Mouse (Mus musculus) heart, embryonic 11.5 days (tissue): Measurements from ENCODE around the gene Fam149a. TPM values are rescaled to one million over a fixed set of nuclear protein-coding genes. Genes with fewer than 3 reads are reported as not detected.
A peak's percentile ranks its signal among the peaks of the same experiment; 100 is the strongest.

Source experiments
- ATAC-seq: fragments of 200-750 bp; cut with Nextera tagmentation; replicated peaks from 2 replicates; pipeline ENCODE4 v1.8.0; 2017; ENCODE audit warnings: moderate library complexity; ENCODE audit not compliant: insufficient number of reproducible peaks, low FRiP score, low TSS enrichment
- H3K27ac ChIP-seq: fragments of 300-500 bp; sonication (generic); 2 replicates; pipeline ENCODE4 v1.5.1; 2014; ENCODE audit warnings: mild to moderate bottlenecking, low read depth, low read length
- H3K27me3 ChIP-seq: fragments of 300-500 bp; sonication (generic); 2 replicates; pipeline ENCODE4 v1.6.1; 2014; ENCODE audit warnings: mild to moderate bottlenecking, low read length, mixed read lengths; ENCODE audit not compliant: control insufficient read depth, insufficient read depth
- H3K36me3 ChIP-seq: fragments of 300-500 bp; sonication (generic); 2 replicates; pipeline ENCODE4 v1.6.1; 2014; ENCODE audit warnings: mild to moderate bottlenecking, low read length, moderate library complexity, mixed read lengths; ENCODE audit not compliant: control insufficient read depth, insufficient read depth
- H3K4me1 ChIP-seq: fragments of 300-500 bp; sonication (generic); 2 replicates; pipeline ENCODE4 v1.6.1; 2014; ENCODE audit warnings: low read length; ENCODE audit not compliant: control insufficient read depth, insufficient read depth
- H3K4me2 ChIP-seq: fragments of 300-500 bp; sonication (generic); 2 replicates; pipeline ENCODE4 v1.6.1; 2014; ENCODE audit warnings: mild to moderate bottlenecking, moderate library complexity
- H3K4me3 ChIP-seq: fragments of 300-500 bp; sonication (generic); 2 replicates; pipeline ENCODE4 v1.5.1; 2014; ENCODE audit warnings: low read depth, low read length
- H3K9ac ChIP-seq: fragments of 300-500 bp; sonication (generic); 2 replicates; pipeline ENCODE4 v1.6.1; 2014; ENCODE audit warnings: mild to moderate bottlenecking, low read depth, low read length, moderate library complexity
- H3K9me3 ChIP-seq: fragments of 300-500 bp; sonication (generic); replicated peaks from 2 replicates; pipeline ENCODE4 v1.6.1; 2016; ENCODE audit warnings: low read length; ENCODE audit not compliant: control insufficient read depth
- WGBS: fragments of 180-500 bp; shearing (Covaris S2); extraction: QIAGEN DNeasy Blood & Tissue Kit; methylation state at CpG from one replicate; pipeline ENCODE4 v1.1.7; 2014; ENCODE audit not compliant: insufficient replicate concordance; 5-methylcytosine and 5-hydroxymethylcytosine counted together
- polyA plus RNA-seq: library from polyadenylated mRNA; unstranded; fragments of >200 nt; fragmentation: Nextera tagmentation; extraction: Ambion mirVana; gene quantifications from 2 replicates; pipeline ENCODE4 v1.2.1, GENCODE M21; 2014

The Fam149a gene
- polyA plus RNA-seq, 1 experiment from 2014 or later = 6.3 TPM

GRCm38 (mm10) chr8:45380598-45380997 is 1.5 kb downstream of the Fam149a start:
- peaks cover 11% of the 10 kb centered on the region for H3K27me3 ChIP-seq
- no peak overlapping the region for H3K27ac ChIP-seq
- peak overlapping the region; percentile 43; the same call in 1 of the 2 replicates for H3K4me3 ChIP-seq
- 15% methylated on average over 4 of the region's 4 CpGs for WGBS
- no peaks in the 10 kb centered on the region for H3K9me3 ChIP-seq
- peaks cover 9% of the 10 kb centered on the region for H3K4me1 ChIP-seq
- no peaks in the 10 kb centered on the region for H3K36me3 ChIP-seq
- ATAC-seq = no peak
- H3K9ac ChIP-seq = no peak overlapping the region
- peak overlapping the region; percentile 86 for H3K4me2 ChIP-seq

GRCm38 (mm10) chr8:45374071-45374470 is 8.0 kb downstream of the Fam149a start:
- 73% methylated on average over 3 of the region's 3 CpGs for WGBS
- Histone ChIP-seq H3K4me2 (no peak overlapping the region), H3K27me3 (no peaks in the 10 kb centered on the region), H3K9ac (no peak overlapping the region), H3K9me3 (no peaks in the 10 kb centered on the region), H3K4me1 (no peaks in the 10 kb centered on the region), H3K27ac (no peak overlapping the region), H3K36me3 (no peaks in the 10 kb centered on the region), H3K4me3 (no peak overlapping the region)
- ATAC-seq = no peak

GRCm38 (mm10) chr8:45367154-45367553 is 14.9 kb downstream of the Fam149a start:
- Histone ChIP-seq H3K9me3 (no peaks in the 10 kb centered on the region), H3K36me3 (no peaks in the 10 kb centered on the region), H3K4me2 (no peak overlapping the region), H3K4me1 (no peaks in the 10 kb centered on the region), H3K27me3 (no peaks in the 10 kb centered on the region), H3K27ac (no peak overlapping the region), H3K4me3 (no peak overlapping the region), H3K9ac (no peak overlapping the region)
- ATAC-seq = no peak
- 70% methylated on average over 1 of the region's 1 CpGs for WGBS

GRCm38 (mm10) chr8:45363220-45363619 is 18.9 kb downstream of the Fam149a start:
- H3K4me3 ChIP-seq = no peak overlapping the region
- ATAC-seq = no peak
- no peaks in the 10 kb centered on the region for H3K36me3 ChIP-seq
- H3K4me1 ChIP-seq = no peaks in the 10 kb centered on the region
- no peak overlapping the region for H3K9ac ChIP-seq
- WGBS = 61% methylated on average over 1 of the region's 1 CpGs
- no peak overlapping the region for H3K27ac ChIP-seq
- no peaks in the 10 kb centered on the region for H3K27me3 ChIP-seq
- H3K9me3 ChIP-seq = no peaks in the 10 kb centered on the region
- no peak overlapping the region for H3K4me2 ChIP-seq

GRCm38 (mm10) chr8:45362323-45362722 is 19.8 kb downstream of the Fam149a start:
- 56% methylated on average over 6 of the region's 6 CpGs for WGBS
- no peak overlapping the region for H3K9ac ChIP-seq
- no peaks in the 10 kb centered on the region for H3K4me1 ChIP-seq
- H3K36me3 ChIP-seq = no peaks in the 10 kb centered on the region
- no peaks in the 10 kb centered on the region for H3K9me3 ChIP-seq
- H3K27ac ChIP-seq = no peak overlapping the region
- no peak overlapping the region for H3K4me3 ChIP-seq
- no peak overlapping the region for H3K4me2 ChIP-seq
- H3K27me3 ChIP-seq = no peaks in the 10 kb centered on the region
- no peak for ATAC-seq

- Histone ChIP-seq H3K4me2 (peak overlapping the region; percentile 90), H3K9me3 (no peaks in the 10 kb centered on the region), H3K9ac (0 out of 2 replicates have a peak overlapping the region, but pooled peaks have one; percentile 77), H3K4me3 (peak overlapping the region; percentile 69; the same call in 1 of the 2 replicates), H3K36me3 (no peaks in the 10 kb centered on the region), H3K4me1 (no peaks in the 10 kb centered on the region), H3K27ac (no peak overlapping the region), H3K27me3 (no peaks in the 10 kb centered on the region)
- no peak for ATAC-seq
- whole genome bisulfite sequencing = 77% methylated on average over 6 of the region's 6 CpGs
Observed at GRCm38 (mm10) chr8:45359091-45359605, 22.9 kb downstream of the Fam149a start.

GRCm38 (mm10) chr8:45358132-45358918 is 23.8 kb downstream of the Fam149a start:
- Histone ChIP-seq H3K4me1 (no peaks in the 10 kb centered on the region), H3K27me3 (no peaks in the 10 kb centered on the region), H3K9me3 (no peaks in the 10 kb centered on the region), H3K36me3 (no peaks in the 10 kb centered on the region), H3K27ac (peak overlapping the region; percentile 15; the same call in 1 of the 2 replicates), H3K4me3 (peak overlapping the region; percentile 69), H3K9ac (peak overlapping the region; percentile 77), H3K4me2 (peak overlapping the region; percentile 90)
- peak; percentile 49; the same call in 1 of the 2 replicates for ATAC-seq
- 3% methylated on average over 48 of the region's 49 CpGs for WGBS

- Histone ChIP-seq H3K4me2 (no peak overlapping the region), H3K27ac (no peak overlapping the region), H3K4me1 (no peaks in the 10 kb centered on the region), H3K9ac (no peak overlapping the region), H3K36me3 (no peaks in the 10 kb centered on the region), H3K27me3 (no peaks in the 10 kb centered on the region), H3K9me3 (no peaks in the 10 kb centered on the region), H3K4me3 (no peak overlapping the region)
- WGBS = 84% methylated on average over 6 of the region's 6 CpGs
- ATAC-seq = no peak
Observed at GRCm38 (mm10) chr8:45355809-45356208, 26.3 kb downstream of the Fam149a start.
